ENCODE assay signal across 21 mouse cellular contexts in the genomic region with DNA sequence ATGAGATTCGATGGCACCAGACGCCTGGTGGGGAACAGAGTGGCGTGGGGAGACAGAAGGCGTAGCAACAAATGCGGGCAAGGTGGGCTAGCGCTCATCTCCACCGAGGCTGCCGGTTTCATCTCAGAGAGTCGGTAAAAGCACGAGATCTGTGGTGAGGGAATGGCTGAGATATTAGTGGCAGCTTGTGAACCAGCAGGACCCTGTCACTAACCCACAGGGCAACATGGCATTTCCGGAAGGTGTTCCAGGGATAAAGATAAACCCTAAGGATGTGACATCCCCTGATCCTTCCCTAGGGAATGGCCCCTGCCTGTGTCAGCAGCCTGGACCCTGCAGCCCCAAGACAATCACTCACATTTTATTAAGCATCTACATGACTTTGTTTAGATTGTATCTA.
A peak's percentile ranks its signal among the peaks of the same experiment; 100 is the strongest.
DNase-seq lines count a peak whose midpoint lies in the region; ATAC-seq lines count a peak whose summit lies in the region.
"Had no signal": no experiment of that assay in that cellular context is flagged by ENCODE, and none has a peak within 500 bp of the region (broad histone marks: within the 10 kb centered on the region; RNA-seq: fewer than 3 reads in every experiment).

No protein-coding gene starts in this region.

- intact Hi-C loops in left cerebral cortex, postnatal 4 days (cut with DNase I) = no loop called here
- intact Hi-C loops in left cerebral cortex, postnatal 14 days (cut with DNase I) = no loop called here

- ATAC-seq in cerebellum, adult (ENCODE audit: insufficient number of reproducible peaks, low FRiP score, low TSS enrichment) = peak; percentile 96
- no peak for ATAC-seq in CD4-positive, CD25-positive, alpha-beta regulatory T cell, adult 4 months
- ATAC-seq: forebrain, embryonic 16.5 days had no signal

- no peak for DNase-seq in cerebellum, postnatal 4 days (ENCODE audit: low spot score in 2 of 2)
- DNase-seq in left cerebral cortex, postnatal 4 days = peak; percentile 29
- no peak for DNase-seq in left cerebral cortex, postnatal 14 days (ENCODE audit: low spot score in 2 of 2)
- DNase-seq in cerebellum, adult 9-10 months = peak; percentile 94
- DNase-seq in cerebellum, postnatal 36 days = peak; percentile 79 to 88
- no peak for DNase-seq in testis, postnatal 10 days (ENCODE audit: low spot score)
- DNase-seq: adrenal gland, postnatal 10 days; gastrocnemius, adult 2 months; gastrocnemius, postnatal 36 days; heart, adult 2 months; heart, postnatal 10 days; kidney, adult 2 months; kidney, postnatal 4 days; liver, embryonic 13.5 days; lung, adult 18-20 months; lung, postnatal 10 days; midbrain, embryonic 14.5 days; right cerebral cortex, adult 18-20 months had no signal

Comparison
In these comparisons a context has a peak if more than half of its experiments do, and no peak if none do; other contexts are left out.
1. DNase-seq: peak in left cerebral cortex, postnatal 4 days (single experiment), cerebellum, adult 9-10 months (single experiment) and cerebellum, postnatal 36 days (2 of 2); none in cerebellum, postnatal 4 days (0 of 2), left cerebral cortex, postnatal 14 days (0 of 2) and testis, postnatal 10 days (single experiment).